Mouse (Mus musculus) retina, adult 2 months (tissue): ENCODE measurements at regions not wholly inside any gene's neighbourhood (a gene's known extent, or its start where the extent isn't known, plus 50 kb on each side); places are given as distances from the start of the nearest gene placed in this dataset.

Experiments used
- DNase-seq: peaks from one replicate; pipeline ENCODE4 v3.0.0-alpha.2; 2012; ENCODE audit warnings: low read depth, low spot score

DNA sequence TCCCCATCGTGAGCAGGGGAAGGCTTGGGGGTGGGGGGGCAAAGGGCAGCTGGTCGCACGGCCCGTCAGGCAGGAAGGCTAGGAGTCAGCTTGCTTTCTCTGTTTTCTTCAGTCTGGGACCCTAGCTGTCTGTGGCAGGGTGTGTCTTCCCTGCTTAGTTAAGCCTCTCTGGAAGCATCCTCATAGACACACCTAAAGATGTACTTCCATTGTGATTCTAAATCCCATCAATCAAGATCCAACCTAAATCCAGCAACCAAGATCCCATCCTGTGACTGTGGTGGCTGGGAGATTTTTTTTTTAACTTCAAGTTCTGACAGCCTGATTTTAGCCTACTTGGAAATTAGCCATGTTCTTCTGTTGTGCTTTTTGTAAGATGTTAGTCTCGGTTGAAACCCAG lies 69.9 kb upstream of the Ankrd55 start:
- no peak for DNase-seq

GRCm38 (mm10) chr13:112220184-112220583 lies 68.1 kb upstream of the Ankrd55 start:
- no peak for DNase-seq

DNA sequence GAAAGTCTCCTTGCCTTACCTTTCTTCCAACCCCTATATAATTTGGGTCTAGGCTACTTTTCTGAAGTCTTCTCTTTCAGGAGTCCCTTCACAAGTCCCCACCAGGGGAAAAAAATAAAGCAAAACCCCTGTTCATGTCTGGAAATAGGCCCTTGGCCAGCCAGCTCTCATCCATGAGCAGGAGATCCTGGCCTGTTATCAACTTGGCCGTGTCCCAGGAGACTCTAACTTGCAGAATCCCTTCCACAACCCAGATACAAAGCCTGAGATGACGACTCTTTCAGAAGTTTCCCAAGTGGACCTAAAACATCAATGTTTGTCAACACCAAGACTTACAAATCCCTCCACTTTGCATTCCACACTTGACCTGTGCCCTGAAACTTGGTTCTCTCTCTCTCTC lies 64.6 kb upstream of the Ankrd55 start:
- DNase-seq = no peak

GRCm38 (mm10) chr13:112227766-112228165 lies 60.5 kb upstream of the Ankrd55 start:
- no peak for DNase-seq

DNA sequence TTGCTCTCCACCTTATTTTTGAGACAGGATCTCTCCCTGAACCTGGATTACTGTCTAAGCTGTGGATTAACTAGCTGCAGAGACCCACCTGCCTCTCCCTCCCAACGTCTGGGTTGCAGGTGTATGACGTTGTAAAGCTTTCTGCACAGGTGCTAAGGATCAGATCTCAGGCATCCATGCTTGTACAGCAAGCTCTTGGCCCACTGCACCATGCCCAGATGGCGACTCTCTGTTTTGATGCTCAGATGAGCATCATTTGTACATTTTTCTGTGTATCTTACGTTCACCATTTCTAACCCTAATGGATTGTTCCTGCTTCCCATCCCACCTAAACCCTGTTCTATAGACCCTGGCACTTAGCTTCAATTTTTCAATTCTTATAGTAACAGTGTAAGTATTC lies 59.4 kb upstream of the Ankrd55 start:
- no peak for DNase-seq

DNA sequence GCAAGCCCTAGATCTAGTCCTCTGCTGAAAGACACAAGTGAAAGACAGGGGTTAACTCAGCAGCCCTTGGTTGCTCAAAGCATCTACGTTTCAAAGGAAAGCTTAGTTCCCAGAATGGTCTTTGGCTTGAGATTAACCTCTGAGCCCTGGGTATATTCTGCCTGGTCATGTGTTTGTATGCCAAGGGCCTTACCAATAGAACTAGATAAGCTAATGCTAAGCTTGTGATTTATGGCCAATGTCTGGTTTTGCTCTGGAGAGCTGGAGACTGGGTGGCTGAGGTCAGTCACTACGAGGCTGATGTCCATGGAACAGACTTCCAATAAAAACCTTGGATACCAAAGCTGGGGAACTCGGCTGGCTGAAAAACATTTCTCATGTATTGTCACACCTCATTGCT lies 58.1 kb upstream of the Ankrd55 start:
- DNase-seq = no peak

DNA sequence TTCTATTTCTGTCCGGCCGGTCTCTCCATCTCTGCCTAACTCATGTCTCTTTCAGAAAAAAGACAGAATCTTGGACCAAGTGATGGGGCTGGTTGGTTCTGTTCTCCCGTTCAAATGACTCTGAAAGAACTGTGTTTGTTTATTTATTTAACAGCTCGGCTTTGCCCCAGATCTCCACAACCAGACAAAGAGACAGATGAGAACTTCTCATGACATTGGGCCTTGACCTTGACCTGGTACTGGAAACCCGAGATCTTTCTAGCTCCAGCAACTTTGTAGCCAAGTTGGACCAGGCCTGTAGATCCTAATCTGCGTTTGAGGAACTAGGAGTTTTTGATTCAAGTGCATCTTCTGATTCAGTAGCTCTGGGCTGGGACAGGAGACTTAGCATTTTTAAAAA lies 53.6 kb upstream of the Ankrd55 start:
- no peak for DNase-seq

DNA sequence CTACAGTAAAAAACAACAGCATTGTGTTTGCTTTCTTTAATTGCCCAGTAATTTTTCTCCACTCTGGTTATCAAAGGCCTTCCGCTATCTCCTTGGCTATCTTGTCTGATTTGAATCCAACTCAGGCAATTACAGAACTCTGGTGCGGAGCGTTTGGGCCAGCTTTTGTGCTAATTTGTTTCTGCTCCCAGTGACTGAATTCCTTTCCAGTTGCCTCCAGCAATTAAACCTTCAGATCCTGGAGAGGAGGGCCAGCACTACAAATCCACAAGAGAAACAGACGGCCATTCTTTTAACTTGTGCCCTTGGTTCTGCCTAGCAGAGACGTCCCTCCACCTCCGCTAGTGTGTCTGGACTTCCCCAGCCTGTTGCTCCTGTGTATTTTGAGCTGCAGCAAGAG lies 51.3 kb upstream of the Ankrd55 start:
- no peak for DNase-seq

GRCm38 (mm10) chr13:112237377-112237776 lies 50.9 kb upstream of the Ankrd55 start:
- no peak for DNase-seq

GRCm38 (mm10) chr13:112237917-112238316 lies 50.3 kb upstream of the Ankrd55 start:
- no peak for DNase-seq
